Mouse (Mus musculus): ENCODE measurements around the gene Trappc2. TPM values are rescaled to one million over a fixed set of nuclear protein-coding genes. Genes with fewer than 3 reads are reported as not detected.

The Trappc2 gene
- total RNA-seq, 2 experiments from 2014 or later = 51.5 to 60.8 TPM

Other genes with a start within 250 kb of the Trappc2 start
- gene Gpm6b, start 201.7 kb upstream of the Trappc2 start, total RNA-seq (2021) = 100 to 1,000 TPM; 705 to 717 TPM
- 1 to 10 TPM; 5.0 to 5.7 TPM for gene Ofd1, start 130 bp downstream of the Trappc2 start, total RNA-seq (2021)
- gene Rab9, start 39.3 kb downstream of the Trappc2 start, total RNA-seq (2021) = 10 to 100 TPM; 36.5 to 39.0 TPM
- gene Tceanc, start 78.0 kb downstream of the Trappc2 start, total RNA-seq (2021) = 1 to 10 TPM; 1.0 to 1.5 TPM
- gene Egfl6, start 145.1 kb downstream of the Trappc2 start, total RNA-seq (2021) = 1 to 10 TPM; 4.3 to 4.7 TPM